Mouse (Mus musculus): Measurements from ENCODE around the gene Traf3.

Gene Traf3

GRCm38 (mm10) chr12:111149495-111150235 lies 16.5 kb upstream of the Traf3 start:
- TF ChIP-seq NANOG (IDR thresholded peaks at IDR 0.05; ENCODE audit: borderline replicate concordance, low read length) (no peak), CTCF (conservative IDR thresholded peaks at IDR 0.05; ENCODE audit: low read length) (no peak), POU5F1 (IDR thresholded peaks at IDR 0.05; ENCODE audit: borderline replicate concordance, low read length) (no peak)
- peaks cover 68% of the 10 kb centered on the region for H3K27me3 ChIP-seq (ENCODE audit: insufficient read depth, low read length)
- no peak overlapping the region for H3K4me3 ChIP-seq (replicated peaks; ENCODE audit: low read length)
- no peaks in the 10 kb centered on the region for H3K36me3 ChIP-seq (ENCODE audit: insufficient read depth, low read length)
- no peaks in the 10 kb centered on the region for H3K9me3 ChIP-seq (ENCODE audit: low read length)
- peaks cover 26% of the 10 kb centered on the region for H3K4me1 ChIP-seq (replicated peaks; ENCODE audit: low read depth, low read length)

- H3K9me3 ChIP-seq (ENCODE audit: low read length): no peaks in the 10 kb centered on the region
- peaks cover 21% of the 10 kb centered on the region for H3K4me1 ChIP-seq (replicated peaks; ENCODE audit: low read depth, low read length)
- no peak for TF ChIP-seq POU5F1 (IDR thresholded peaks at IDR 0.05; ENCODE audit: borderline replicate concordance, low read length)
- TF ChIP-seq CTCF (conservative IDR thresholded peaks at IDR 0.05; ENCODE audit: low read length): no peak
- TF ChIP-seq NANOG (IDR thresholded peaks at IDR 0.05; ENCODE audit: borderline replicate concordance, low read length): no peak
- H3K4me3 ChIP-seq (replicated peaks; ENCODE audit: low read length): no peak overlapping the region
- H3K27me3 ChIP-seq (ENCODE audit: insufficient read depth, low read length): peaks cover 68% of the 10 kb centered on the region
- no peaks in the 10 kb centered on the region for H3K36me3 ChIP-seq (ENCODE audit: insufficient read depth, low read length)
Observed at GRCm38 (mm10) chr12:111150236-111150596, 16.0 kb upstream of the Traf3 start.

DNA sequence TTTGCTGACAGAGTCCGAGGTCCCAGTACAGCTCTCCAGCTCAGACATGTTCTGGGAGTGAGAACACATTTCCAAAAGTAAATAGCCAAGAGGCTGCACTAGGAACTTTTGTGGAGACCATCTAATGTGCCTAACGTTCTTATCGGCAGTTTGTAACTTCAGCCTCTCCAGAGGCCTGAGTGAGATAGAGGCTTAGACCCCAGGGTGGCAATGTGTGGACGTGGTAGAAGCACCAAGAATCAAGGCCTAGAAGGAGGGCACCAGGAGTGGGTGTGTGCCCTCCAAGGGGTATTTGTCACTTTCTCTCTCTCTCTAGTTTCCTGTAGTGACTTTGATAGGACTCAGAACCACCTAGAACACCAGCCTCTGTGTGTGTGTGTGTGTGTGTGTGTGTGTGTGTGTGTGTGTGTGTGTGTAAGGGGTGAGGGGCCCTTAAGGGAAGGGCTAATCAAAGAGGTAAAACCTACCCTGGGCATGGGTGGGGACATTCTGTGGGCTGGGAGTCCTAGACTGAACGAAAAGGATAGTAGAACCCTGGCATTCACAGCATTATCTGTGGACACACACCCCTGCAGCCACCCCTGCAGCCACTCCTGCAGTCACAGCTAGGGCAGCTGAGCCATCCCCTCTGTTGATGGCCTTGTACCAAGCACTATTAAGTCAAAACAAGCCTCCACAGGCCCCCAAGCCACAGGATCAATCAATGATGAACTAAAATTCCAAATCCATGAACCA lies 14.6 kb upstream of the Traf3 start:
- no peak for TF ChIP-seq NANOG (IDR thresholded peaks at IDR 0.05; ENCODE audit: borderline replicate concordance, low read length)
- TF ChIP-seq CTCF (conservative IDR thresholded peaks at IDR 0.05; ENCODE audit: low read length): no peak
- no peak for TF ChIP-seq POU5F1 (IDR thresholded peaks at IDR 0.05; ENCODE audit: borderline replicate concordance, low read length)
- no peaks in the 10 kb centered on the region for H3K36me3 ChIP-seq (ENCODE audit: insufficient read depth, low read length)
- H3K9me3 ChIP-seq (ENCODE audit: low read length): no peaks in the 10 kb centered on the region
- no peak overlapping the region for H3K4me3 ChIP-seq (replicated peaks; ENCODE audit: low read length)
- peaks cover 61% of the 10 kb centered on the region for H3K27me3 ChIP-seq (ENCODE audit: insufficient read depth, low read length)
- peaks cover 13% of the 10 kb centered on the region for H3K4me1 ChIP-seq (replicated peaks; ENCODE audit: low read depth, low read length)

DNA sequence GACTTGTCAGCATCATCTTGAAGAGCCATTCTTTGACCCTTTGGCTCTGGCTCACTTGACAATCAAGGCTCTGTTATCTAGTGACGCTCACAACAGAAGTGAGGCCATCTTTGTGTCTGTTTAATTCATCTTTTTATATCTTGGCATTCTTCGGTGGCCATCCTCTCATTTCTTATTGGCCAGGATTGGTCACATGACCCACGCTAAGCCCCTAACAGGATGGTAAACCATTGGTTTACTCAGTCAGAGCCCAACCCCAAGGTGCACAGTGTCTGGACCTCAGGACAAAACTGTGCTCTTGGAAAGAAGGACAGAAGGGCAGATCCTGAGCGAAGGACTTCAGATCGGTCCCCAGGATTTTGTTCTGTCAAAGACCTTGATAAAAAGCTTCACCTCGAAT lies 13.6 kb upstream of the Traf3 start:
- Histone ChIP-seq H3K36me3 (ENCODE audit: insufficient read depth, low read length) (no peaks in the 10 kb centered on the region), H3K9me3 (ENCODE audit: low read length) (no peaks in the 10 kb centered on the region), H3K4me3 (replicated peaks; ENCODE audit: low read length) (no peak overlapping the region), H3K27me3 (ENCODE audit: insufficient read depth, low read length) (peaks cover 59% of the 10 kb centered on the region), H3K4me1 (replicated peaks; ENCODE audit: low read depth, low read length) (peaks cover 13% of the 10 kb centered on the region)
- TF ChIP-seq POU5F1 (IDR thresholded peaks at IDR 0.05; ENCODE audit: borderline replicate concordance, low read length) (no peak), CTCF (conservative IDR thresholded peaks at IDR 0.05; ENCODE audit: low read length) (no peak), NANOG (IDR thresholded peaks at IDR 0.05; ENCODE audit: borderline replicate concordance, low read length) (no peak)

GRCm38 (mm10) chr12:111152981-111153710 lies 13.0 kb upstream of the Traf3 start:
- Histone ChIP-seq H3K27me3 (ENCODE audit: insufficient read depth, low read length) (peaks cover 59% of the 10 kb centered on the region), H3K4me1 (replicated peaks; ENCODE audit: low read depth, low read length) (peaks cover 13% of the 10 kb centered on the region), H3K36me3 (ENCODE audit: insufficient read depth, low read length) (no peaks in the 10 kb centered on the region), H3K4me3 (replicated peaks; ENCODE audit: low read length) (no peak overlapping the region), H3K9me3 (ENCODE audit: low read length) (no peaks in the 10 kb centered on the region)
- TF ChIP-seq NANOG (IDR thresholded peaks at IDR 0.05; ENCODE audit: borderline replicate concordance, low read length) (no peak), POU5F1 (IDR thresholded peaks at IDR 0.05; ENCODE audit: borderline replicate concordance, low read length) (no peak), CTCF (conservative IDR thresholded peaks at IDR 0.05; ENCODE audit: low read length) (no peak)

GRCm38 (mm10) chr12:111153946-111154345 lies 12.2 kb upstream of the Traf3 start:
- Histone ChIP-seq H3K9me3 (ENCODE audit: low read length) (no peaks in the 10 kb centered on the region), H3K36me3 (ENCODE audit: insufficient read depth, low read length) (no peaks in the 10 kb centered on the region), H3K4me3 (replicated peaks; ENCODE audit: low read length) (no peak overlapping the region), H3K27me3 (ENCODE audit: insufficient read depth, low read length) (peaks cover 58% of the 10 kb centered on the region), H3K4me1 (replicated peaks; ENCODE audit: low read depth, low read length) (peaks cover 13% of the 10 kb centered on the region)
- no peak for TF ChIP-seq NANOG (IDR thresholded peaks at IDR 0.05; ENCODE audit: borderline replicate concordance, low read length)

DNA sequence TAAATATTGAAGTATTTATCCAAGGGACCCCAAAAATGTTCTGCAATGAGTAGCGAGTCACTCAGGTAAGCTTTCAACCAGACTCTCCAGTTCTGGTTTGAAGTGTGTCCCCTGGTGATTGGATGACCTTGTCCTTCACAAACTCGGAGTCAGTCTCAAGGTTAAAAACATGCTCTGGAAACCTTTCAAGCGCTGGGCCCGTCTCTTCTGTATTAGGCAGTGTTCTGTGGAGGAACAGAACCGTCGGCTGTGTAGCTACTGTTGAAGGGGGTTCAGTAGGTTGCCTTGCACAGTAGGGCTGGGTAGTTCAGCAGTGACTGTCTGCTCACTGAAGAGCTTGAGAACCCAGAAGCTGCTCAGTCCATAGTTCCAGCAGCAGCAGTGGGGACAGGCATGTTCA lies 11.5 kb upstream of the Traf3 start:
- Histone ChIP-seq H3K27me3 (ENCODE audit: insufficient read depth, low read length) (peaks cover 53% of the 10 kb centered on the region), H3K4me1 (replicated peaks; ENCODE audit: low read depth, low read length) (peaks cover 13% of the 10 kb centered on the region), H3K9me3 (ENCODE audit: low read length) (no peaks in the 10 kb centered on the region), H3K4me3 (replicated peaks; ENCODE audit: low read length) (no peak overlapping the region), H3K36me3 (ENCODE audit: insufficient read depth, low read length) (no peaks in the 10 kb centered on the region)
- TF ChIP-seq POU5F1 (IDR thresholded peaks at IDR 0.05; ENCODE audit: borderline replicate concordance, low read length): no peak
- no peak for TF ChIP-seq CTCF (conservative IDR thresholded peaks at IDR 0.05; ENCODE audit: low read length)

DNA sequence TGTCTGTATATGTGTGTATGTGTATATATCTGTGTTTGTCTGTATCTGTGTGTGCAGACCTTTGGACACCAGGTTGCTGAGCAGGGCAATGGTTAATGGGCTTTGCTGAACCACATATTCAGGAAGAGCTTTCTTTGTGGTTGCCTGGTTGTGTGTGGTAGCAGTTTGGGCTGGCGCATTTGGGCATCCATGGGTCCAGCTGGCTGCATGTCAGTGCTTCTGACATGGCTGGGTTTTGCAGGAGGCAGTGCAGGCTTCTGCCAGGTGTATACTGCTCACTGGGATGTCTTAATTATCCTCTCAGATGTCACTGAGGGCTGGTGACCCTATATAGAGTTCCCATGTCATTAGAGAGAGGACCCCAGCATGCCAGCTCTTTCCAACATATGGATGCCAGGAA lies 10.4 kb upstream of the Traf3 start:
- Histone ChIP-seq H3K4me3 (replicated peaks; ENCODE audit: low read length) (no peak overlapping the region), H3K9me3 (ENCODE audit: low read length) (no peaks in the 10 kb centered on the region)
- TF ChIP-seq NANOG (IDR thresholded peaks at IDR 0.05; ENCODE audit: borderline replicate concordance, low read length) (no peak), POU5F1 (IDR thresholded peaks at IDR 0.05; ENCODE audit: borderline replicate concordance, low read length) (no peak), CTCF (conservative IDR thresholded peaks at IDR 0.05; ENCODE audit: low read length) (no peak)

More for the DNA sequence above, 10.4 kb upstream of the Traf3 start:
- Histone ChIP-seq H3K36me3 (ENCODE audit: insufficient read depth, low read length) (no peaks in the 10 kb centered on the region), H3K27me3 (ENCODE audit: insufficient read depth, low read length) (peaks cover 55% of the 10 kb centered on the region), H3K4me1 (replicated peaks; ENCODE audit: low read depth, low read length) (peaks cover 9% of the 10 kb centered on the region)

All from E14TG2a.4 (cell line).